Mouse (Mus musculus) heart, embryonic 14.5 days (tissue): ENCODE results near the gene Ankrd24. TPM values are rescaled to one million over a fixed set of nuclear protein-coding genes. Genes with fewer than 3 reads are reported as not detected.
A peak's percentile ranks its signal among the peaks of the same experiment; 100 is the strongest.

Source experiments
- ATAC-seq: fragments of 200-750 bp; cut with Nextera tagmentation; 2 replicates; pipeline ENCODE4 v1.8.0; 2017; ENCODE audit warnings: low read depth, moderate TSS enrichment; ENCODE audit not compliant: insufficient number of reproducible peaks, insufficient read depth, low FRiP score
- H3K27ac ChIP-seq, 2 experiments: fragments of 200-500 bp in 1 of 2; fragments of 300-500 bp in 1 of 2; sonication (generic) in 1 of 2; replicated peaks in 1 of 2; 2 replicates each; pipeline ENCODE4 v1.5.1; 2012 to 2014; ENCODE audit warnings: low read depth in 2 of 2, low read length in 2 of 2, control low read depth in 1 of 2, mild to moderate bottlenecking in 1 of 2, mixed read lengths in 1 of 2; ENCODE audit not compliant: control insufficient read depth in 1 of 2, insufficient read depth in 1 of 2
- H3K27me3 ChIP-seq: fragments of 300-500 bp; sonication (generic); 2 replicates; pipeline ENCODE4 v1.6.1; 2014; ENCODE audit warnings: mild to moderate bottlenecking, low read length, control low read depth; ENCODE audit not compliant: control insufficient read depth, insufficient read depth
- H3K36me3 ChIP-seq: fragments of 300-500 bp; sonication (generic); 2 replicates; pipeline ENCODE4 v1.6.1; 2014; ENCODE audit warnings: mild to moderate bottlenecking, control low read depth, low read length, mixed read lengths; ENCODE audit not compliant: control insufficient read depth, insufficient read depth
- H3K4me1 ChIP-seq, 2 experiments: fragments of 200-500 bp in 1 of 2; fragments of 300-500 bp in 1 of 2; sonication (generic) in 1 of 2; 2 replicates each; pipeline ENCODE4 v1.6.1; 2012 to 2014; ENCODE audit warnings: low read length in 2 of 2, control low read depth in 1 of 2, mixed read lengths in 1 of 2; ENCODE audit not compliant: control insufficient read depth in 2 of 2, insufficient read depth in 2 of 2
- H3K4me2 ChIP-seq: fragments of 300-500 bp; sonication (generic); 2 replicates; pipeline ENCODE4 v1.6.1; 2014; ENCODE audit warnings: mild to moderate bottlenecking, low read length
- H3K4me3 ChIP-seq, 2 experiments: fragments of 200-500 bp in 1 of 2; fragments of 300-500 bp in 1 of 2; sonication (generic) in 1 of 2; 2 replicates each; pipeline ENCODE4 v1.5.1; 2012 to 2014; ENCODE audit warnings: low read length in 2 of 2, mild to moderate bottlenecking in 2 of 2, control low read depth in 1 of 2, low read depth in 1 of 2, moderate library complexity in 1 of 2; ENCODE audit not compliant: control insufficient read depth in 1 of 2, insufficient read depth in 1 of 2
- H3K9ac ChIP-seq: fragments of 300-500 bp; sonication (generic); 2 replicates; pipeline ENCODE4 v1.6.1; 2014; ENCODE audit warnings: mild to moderate bottlenecking, low read length
- H3K9me3 ChIP-seq: fragments of 300-500 bp; sonication (generic); 2 replicates; pipeline ENCODE4 v1.6.1; 2016; ENCODE audit warnings: low read length, control low read depth; ENCODE audit not compliant: control insufficient read depth
- WGBS: fragments of 180-500 bp; shearing (Covaris S2); extraction: QIAGEN DNeasy Blood & Tissue Kit; methylation state at CpG from one replicate; pipeline ENCODE4 v1.1.7; 2014; 5-methylcytosine and 5-hydroxymethylcytosine counted together
- polyA plus RNA-seq: library from polyadenylated mRNA; unstranded; fragments of >200 nt; fragmentation: Nextera tagmentation; extraction: Ambion mirVana; gene quantifications from 2 replicates; pipeline ENCODE4 v1.2.1, GENCODE M21; 2014

Ankrd24 gene
- polyA plus RNA-seq, 1 experiment from 2014 or later: 9.0 TPM

GRCm38 (mm10) chr10:81623441-81623840 lies 4.9 kb upstream of the Ankrd24 start:
- peaks cover 49% of the 10 kb centered on the region for H3K36me3 ChIP-seq
- H3K27me3 ChIP-seq: no peaks in the 10 kb centered on the region
- H3K4me3 ChIP-seq: no peak overlapping the region
- WGBS: 55% methylated on average over 8 of the region's 8 CpGs
- no peak overlapping the region for H3K27ac ChIP-seq
- no peak overlapping the region for H3K4me2 ChIP-seq
- H3K9me3 ChIP-seq: no peaks in the 10 kb centered on the region
- no peak overlapping the region for H3K9ac ChIP-seq
- no peak for ATAC-seq
- H3K4me1 ChIP-seq: peaks cover 11 to 14% of the 10 kb centered on the region in 2 experiments

DNA sequence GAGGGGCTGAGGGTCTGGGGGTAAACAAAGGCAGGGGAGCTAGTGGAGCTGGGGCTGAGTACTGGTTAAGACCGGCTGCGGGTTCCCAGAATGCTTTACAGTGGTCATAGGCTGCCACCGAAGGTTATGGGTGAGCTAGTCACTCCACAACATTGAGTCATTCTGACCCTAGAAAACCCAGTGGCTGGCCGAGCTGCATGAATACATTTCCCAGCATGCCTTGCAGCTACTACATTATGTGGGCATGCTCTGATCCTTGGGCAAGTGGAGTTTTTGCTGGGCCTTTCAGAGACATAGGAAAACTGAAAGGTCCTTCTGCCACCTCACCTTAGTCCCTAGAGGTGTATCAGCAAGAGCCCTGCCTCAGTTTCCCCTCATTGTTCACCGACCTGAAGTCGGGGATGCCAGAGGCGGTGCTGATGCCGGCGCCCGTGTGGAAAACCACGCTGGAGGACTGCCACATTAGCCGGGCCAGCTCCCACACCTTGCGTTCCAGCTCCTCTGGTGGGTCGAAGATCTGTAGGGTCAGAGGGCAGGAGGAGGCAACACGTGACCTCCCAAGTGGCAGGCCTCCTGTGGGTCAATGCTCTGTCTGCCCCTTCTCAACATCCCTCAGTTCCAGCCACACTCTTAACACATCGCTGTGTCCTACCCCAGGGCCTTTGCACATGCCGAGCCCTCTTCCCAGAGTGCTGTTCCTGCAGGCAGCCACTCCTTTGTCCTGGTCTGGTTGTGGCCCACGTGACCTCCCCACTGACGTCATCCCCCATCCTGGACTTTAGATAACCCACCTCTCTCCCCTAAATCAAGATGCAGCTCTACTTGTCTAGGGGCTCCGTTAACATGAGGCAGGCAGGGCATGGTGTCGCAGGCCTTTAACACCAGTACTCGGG lies 2.0 kb upstream of the Ankrd24 start:
- 85% methylated on average over 22 of the region's 22 CpGs for WGBS
- Histone ChIP-seq H3K36me3 (peaks cover 43% of the 10 kb centered on the region), H3K4me2 (peak overlapping the region; percentile 79), H3K4me1 (peaks cover 11 to 14% of the 10 kb centered on the region in 2 experiments), H3K9me3 (no peaks in the 10 kb centered on the region), H3K4me3 (peak overlapping the region; percentile 69 to 89), H3K27ac (peak overlapping the region in 1 of 2 experiments; percentile 90; a peak in 3 of 4 replicates), H3K27me3 (no peaks in the 10 kb centered on the region), H3K9ac (peak overlapping the region; percentile 78)
- no peak for ATAC-seq

DNA sequence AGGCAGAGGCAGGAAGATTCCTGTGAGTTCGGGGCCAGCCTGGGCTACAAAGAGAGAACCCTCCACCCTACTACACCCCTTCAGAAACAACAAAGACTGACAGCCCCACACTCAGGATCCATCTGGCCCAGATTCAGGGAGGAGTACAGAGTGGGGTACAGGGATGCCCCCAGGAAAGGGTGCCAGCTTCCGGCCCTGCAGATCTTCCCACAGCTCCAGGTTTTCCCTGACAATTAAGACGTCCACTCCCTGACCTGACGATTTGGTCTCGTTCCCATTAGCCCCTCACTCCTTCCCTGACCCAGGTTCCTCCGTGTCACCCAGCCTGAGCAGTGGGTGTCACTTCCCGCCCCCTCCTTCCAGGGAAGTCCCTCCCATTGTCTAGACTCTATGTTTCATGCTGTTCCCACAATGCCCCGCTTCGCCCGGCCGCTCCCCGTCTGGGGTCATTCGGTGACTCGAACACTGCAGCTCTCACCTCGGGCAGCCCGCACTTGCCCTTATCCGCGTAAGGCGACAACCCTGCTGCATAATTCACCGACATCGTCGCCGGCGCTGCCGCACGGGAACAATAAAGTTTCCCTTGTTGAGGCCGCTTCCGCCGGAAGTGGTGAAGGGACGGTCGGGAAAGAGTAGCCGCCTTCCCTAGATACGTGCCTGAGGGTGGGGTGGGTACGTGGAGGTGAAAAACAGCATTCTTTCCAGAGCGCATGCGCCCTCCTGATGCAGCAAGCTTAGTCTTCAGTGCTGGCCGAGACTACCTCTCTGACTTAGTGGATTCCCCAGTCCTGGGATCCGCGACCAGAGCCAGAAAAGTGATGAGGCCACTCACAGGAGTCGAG lies 1.1 kb upstream of the Ankrd24 start, which contains the start of gene Sirt6:
Gene Sirt6 (minus strand): TSS at position 804 of the 842 bp plus-strand sequence.
- Histone ChIP-seq H3K4me1 (peaks cover 11 to 14% of the 10 kb centered on the region in 2 experiments), H3K9ac (peak within 1 kb of the TSS; percentile 78), H3K27ac (peak within 1 kb of the TSS; percentile 90 to 94), H3K36me3 (peaks cover 34% of the 10 kb centered on the region), H3K4me3 (peak within 1 kb of the TSS; percentile 69 to 89), H3K4me2 (peak within 1 kb of the TSS; percentile 79), H3K9me3 (no peaks in the 10 kb centered on the region), H3K27me3 (no peaks in the 10 kb centered on the region)
- ATAC-seq: peak; percentile 78
- 5% methylated on average over 40 of the region's 40 CpGs for WGBS

DNA sequence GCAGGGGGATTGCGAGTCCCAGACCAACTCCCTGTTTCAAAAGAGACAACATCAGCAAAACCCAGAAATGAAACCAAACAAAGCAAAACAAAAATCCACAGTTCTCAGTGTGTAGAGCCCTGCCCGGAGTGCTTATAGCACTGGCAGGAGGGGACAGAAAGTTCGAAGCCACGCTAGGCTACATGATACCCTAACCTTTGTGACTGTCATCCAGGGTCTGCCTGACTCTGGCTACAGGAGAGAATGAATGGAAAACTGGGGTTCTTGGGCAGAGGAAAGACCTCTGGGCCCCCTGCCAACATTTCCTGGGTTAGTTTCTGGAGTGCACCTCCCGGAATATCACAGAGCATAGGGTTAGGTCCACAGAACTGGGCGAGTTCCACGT lies 512 bp upstream of the Ankrd24 start:
- Histone ChIP-seq H3K9ac (peak overlapping the region; percentile 78), H3K4me3 (peak overlapping the region; percentile 69 to 89), H3K4me2 (peak overlapping the region; percentile 79), H3K36me3 (peaks cover 28% of the 10 kb centered on the region), H3K27me3 (no peaks in the 10 kb centered on the region), H3K9me3 (no peaks in the 10 kb centered on the region), H3K4me1 (peaks cover 11 to 14% of the 10 kb centered on the region in 2 experiments), H3K27ac (peak overlapping the region; percentile 90 to 94)
- WGBS: 52% methylated on average over 7 of the region's 7 CpGs
- ATAC-seq: 0 out of 2 replicates have a peak, but pooled peaks have one; percentile 28

GRCm38 (mm10) chr10:81633253-81634099 lies 5.1 kb downstream of the Ankrd24 start:
- Histone ChIP-seq H3K4me2 (peak overlapping the region; percentile 66), H3K27ac (peak overlapping the region; percentile 37 to 65; a peak in 3 of 4 replicates), H3K36me3 (no peaks in the 10 kb centered on the region), H3K4me3 (peak overlapping the region; percentile 37 to 67), H3K4me1 (peaks cover 0 to 8% of the 10 kb centered on the region in 2 experiments; a peak in 2 of 4 replicates), H3K9ac (peak overlapping the region; percentile 54), H3K27me3 (no peaks in the 10 kb centered on the region), H3K9me3 (no peaks in the 10 kb centered on the region)
- WGBS: 3% methylated on average over 34 of the region's 37 CpGs
- ATAC-seq: peak; percentile 84

- H3K27ac ChIP-seq: no peak overlapping the region
- H3K36me3 ChIP-seq: no peaks in the 10 kb centered on the region
- H3K4me2 ChIP-seq: no peak overlapping the region
- no peaks in the 10 kb centered on the region for H3K9me3 ChIP-seq
- H3K4me1 ChIP-seq: peaks cover 0 to 8% of the 10 kb centered on the region in 2 experiments; a peak in 2 of 4 replicates
- WGBS: 15% methylated on average over 8 of the region's 8 CpGs
- H3K9ac ChIP-seq: no peak overlapping the region
- no peak for ATAC-seq
- H3K4me3 ChIP-seq: no peak overlapping the region
- H3K27me3 ChIP-seq: no peaks in the 10 kb centered on the region
Observed at GRCm38 (mm10) chr10:81636338-81636737, 8.0 kb downstream of the Ankrd24 start.
